Mouse (Mus musculus): ENCODE measurements at regions not wholly inside any gene's neighbourhood (a gene's known extent, or its start where the extent isn't known, plus 50 kb on each side); places are given as distances from the start of the nearest gene placed in this dataset.

GRCm38 (mm10) chr2:173930606-173931177 lies 145.4 kb upstream of the Stx16 start:
- no peak for DNase-seq (ENCODE audit: low spot score in 2 of 2)

- DNase-seq (ENCODE audit: low spot score in 2 of 2) = no peak
These were observed 140.4 kb upstream of the Stx16 start for GRCm38 (mm10) chr2:173935706-173936105.

GRCm38 (mm10) chr2:173937531-173938439 lies 138.3 kb upstream of the Stx16 start:
- no peak for DNase-seq (ENCODE audit: low spot score in 2 of 2)

- no peak for DNase-seq (ENCODE audit: low spot score in 2 of 2)
These were observed 137.7 kb upstream of the Stx16 start for GRCm38 (mm10) chr2:173938440-173938787.

GRCm38 (mm10) chr2:173945441-173945840 lies 130.7 kb upstream of the Stx16 start:
- DNase-seq (ENCODE audit: low spot score in 2 of 2) = no peak

GRCm38 (mm10) chr2:173948586-173948985 lies 127.5 kb upstream of the Stx16 start:
- DNase-seq (ENCODE audit: low spot score in 2 of 2) = no peak

GRCm38 (mm10) chr2:173950164-173950891 lies 125.8 kb upstream of the Stx16 start:
- no peak for DNase-seq (ENCODE audit: low spot score in 2 of 2)

GRCm38 (mm10) chr2:173966111-173966510 lies 110.0 kb upstream of the Stx16 start:
- DNase-seq (ENCODE audit: low spot score in 2 of 2) = no peak

- DNase-seq (ENCODE audit: low spot score in 2 of 2) = no peak
These were observed 105.3 kb upstream of the Stx16 start for GRCm38 (mm10) chr2:173970789-173971188.

GRCm38 (mm10) chr2:173976314-173977053 lies 99.6 kb upstream of the Stx16 start:
- DNase-seq (ENCODE audit: low spot score in 2 of 2) = no peak

GRCm38 (mm10) chr2:173977236-173978053 lies 98.7 kb upstream of the Stx16 start:
- DNase-seq (ENCODE audit: low spot score in 2 of 2) = no peak

GRCm38 (mm10) chr2:173978138-173978765 lies 97.9 kb upstream of the Stx16 start:
- no peak for DNase-seq (ENCODE audit: low spot score in 2 of 2)

GRCm38 (mm10) chr2:173981036-173981435 lies 95.1 kb upstream of the Stx16 start:
- no peak for DNase-seq (ENCODE audit: low spot score in 2 of 2)

- DNase-seq (ENCODE audit: low spot score in 2 of 2) = no peak
These were observed 88.6 kb upstream of the Stx16 start for GRCm38 (mm10) chr2:173987516-173987915.

- DNase-seq (ENCODE audit: low spot score in 2 of 2) = no peak
These were observed 88.2 kb upstream of the Stx16 start for GRCm38 (mm10) chr2:173987921-173988320.

GRCm38 (mm10) chr2:173988641-173989336 lies 87.3 kb upstream of the Stx16 start:
- no peak for DNase-seq (ENCODE audit: low spot score in 2 of 2)

GRCm38 (mm10) chr2:173990664-173991063 lies 85.4 kb upstream of the Stx16 start:
- DNase-seq (ENCODE audit: low spot score in 2 of 2) = no peak

- DNase-seq (ENCODE audit: low spot score in 2 of 2) = no peak
These were observed 84.7 kb upstream of the Stx16 start for GRCm38 (mm10) chr2:173991447-173991846.

- no peak for DNase-seq (ENCODE audit: low spot score in 2 of 2)
These were observed 84.1 kb upstream of the Stx16 start for GRCm38 (mm10) chr2:173992041-173992440.
